Mouse (Mus musculus) bone marrow macrophage, adult 2 months (primary cell): ENCODE measurements at regions not wholly inside any gene's neighbourhood (a gene's known extent, or its start where the extent isn't known, plus 50 kb on each side); places are given as distances from the start of the nearest gene placed in this dataset.

Experiments
- H3K27ac ChIP-seq: 2 replicates; pipeline ENCODE4 v1.5.1; 2012; ENCODE audit warnings: low read depth, low read length; ENCODE audit not compliant: insufficient read depth
- H3K4me1 ChIP-seq: 2 replicates; pipeline ENCODE4 v1.6.1; 2012; ENCODE audit warnings: low read length; ENCODE audit not compliant: control insufficient read depth, insufficient read depth
- H3K4me3 ChIP-seq: 2 replicates; pipeline ENCODE4 v1.5.1; 2012; ENCODE audit warnings: mild to moderate bottlenecking, low read length, moderate library complexity; ENCODE audit not compliant: insufficient read depth
- CTCF ChIP-seq: IDR thresholded peaks from 2 replicates; pipeline ENCODE4 v1.5.1; 2012; ENCODE audit warnings: low read depth, mild to moderate bottlenecking, low read length, moderate library complexity
- POLR2A ChIP-seq: IDR thresholded peaks from 2 replicates; pipeline ENCODE4 v1.6.1; 2012; ENCODE audit warnings: mild to moderate bottlenecking, low read depth, low read length, borderline replicate concordance

GRCm38 (mm10) chr12:91932490-91933361 lies 83.8 kb upstream of the Sel1l start:
- no peak overlapping the region for H3K4me3 ChIP-seq
- H3K27ac ChIP-seq, result no peak overlapping the region
- TF ChIP-seq CTCF (no peak), POLR2A (no peak)
- no peaks in the 10 kb centered on the region for H3K4me1 ChIP-seq

- H3K4me3 ChIP-seq, result no peak overlapping the region
- TF ChIP-seq CTCF, result no peak
- no peak for TF ChIP-seq POLR2A
- no peak overlapping the region for H3K27ac ChIP-seq
- H3K4me1 ChIP-seq, result no peaks in the 10 kb centered on the region
Measured at GRCm38 (mm10) chr12:91931586-91931985, 82.6 kb upstream of the Sel1l start.

GRCm38 (mm10) chr12:91929386-91930054 lies 80.6 kb upstream of the Sel1l start:
- Histone ChIP-seq H3K27ac (no peak overlapping the region), H3K4me1 (no peaks in the 10 kb centered on the region), H3K4me3 (no peak overlapping the region)
- TF ChIP-seq CTCF (no peak), POLR2A (no peak)

- Histone ChIP-seq H3K4me1 (no peaks in the 10 kb centered on the region), H3K27ac (no peak overlapping the region), H3K4me3 (no peak overlapping the region)
- TF ChIP-seq POLR2A (no peak), CTCF (no peak)
Measured at GRCm38 (mm10) chr12:91927576-91927975, 78.6 kb upstream of the Sel1l start.

- no peak for TF ChIP-seq POLR2A
- TF ChIP-seq CTCF, result no peak
Measured at GRCm38 (mm10) chr12:91915486-91915885, 66.5 kb upstream of the Sel1l start.

GRCm38 (mm10) chr12:91910529-91910928 lies 61.6 kb upstream of the Sel1l start:
- Histone ChIP-seq H3K4me1 (no peaks in the 10 kb centered on the region), H3K27ac (no peak overlapping the region), H3K4me3 (no peak overlapping the region)
- TF ChIP-seq CTCF, result no peak
- no peak for TF ChIP-seq POLR2A

More at GRCm38 (mm10) chr12:91915486-91915885, 66.5 kb upstream of the Sel1l start:
- no peak overlapping the region for H3K27ac ChIP-seq
- no peak overlapping the region for H3K4me3 ChIP-seq
- no peaks in the 10 kb centered on the region for H3K4me1 ChIP-seq
